Mouse (Mus musculus): ENCODE measurements around the gene Sf3b5.
A peak's percentile ranks its signal among the peaks of the same experiment; 100 is the strongest.
"Not testable (repeated sequence)": the region's sequence is repeated elsewhere in the genome, so short reads cannot be mapped to it uniquely, and the experiment has no call there.

The Sf3b5 gene

DNA sequence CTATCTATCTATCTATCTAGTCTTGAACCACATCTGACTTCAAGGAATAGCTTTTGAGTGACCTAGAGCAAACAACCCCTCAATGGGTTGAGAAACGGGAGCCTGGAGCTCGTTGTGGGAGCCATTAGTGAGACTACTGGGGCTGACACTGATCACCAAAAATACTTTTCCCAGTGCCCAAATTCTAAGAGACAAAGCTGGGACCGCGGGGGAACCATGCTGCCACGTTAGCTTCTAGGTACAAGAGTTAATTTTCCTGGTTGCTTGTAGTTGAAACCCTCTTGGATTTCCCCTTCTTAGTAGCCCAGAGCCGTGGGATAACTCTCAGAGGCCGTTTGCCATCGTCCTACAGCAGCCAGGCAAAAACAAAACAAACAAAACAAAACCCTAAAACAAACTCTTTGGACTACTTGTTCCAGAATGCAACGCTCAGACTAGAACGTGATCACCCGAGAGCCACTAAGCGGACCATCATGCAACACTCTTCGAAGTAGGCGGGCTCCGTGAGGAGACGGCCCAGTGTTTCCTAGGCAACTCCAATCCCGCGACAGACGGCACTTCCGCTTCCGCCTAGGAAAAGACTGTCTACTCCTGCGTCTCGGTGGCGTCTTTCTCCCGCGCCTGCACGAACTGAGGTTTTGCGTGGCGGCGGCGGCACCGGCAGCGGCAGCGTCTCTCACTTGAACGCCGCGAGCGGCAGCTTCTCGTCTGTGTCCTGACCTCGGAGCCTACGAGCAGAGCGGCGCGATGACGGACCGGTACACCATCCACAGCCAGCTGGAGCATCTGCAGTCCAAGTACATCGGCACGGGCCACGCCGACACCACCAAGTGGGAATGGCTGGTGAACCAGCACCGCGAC is 3.0 kb downstream of the Sf3b5 start:
- peak; percentile 93 for DNase-seq

- DNase-seq = peak; percentile 26
Observed at GRCm38 (mm10) chr10:13008737-13009121, 3.6 kb downstream of the Sf3b5 start.

- no peak for DNase-seq
Observed at GRCm38 (mm10) chr10:13014026-13014425, 8.9 kb downstream of the Sf3b5 start.

GRCm38 (mm10) chr10:13016573-13016972 is 11.4 kb downstream of the Sf3b5 start:
- DNase-seq = peak; percentile 21

DNA sequence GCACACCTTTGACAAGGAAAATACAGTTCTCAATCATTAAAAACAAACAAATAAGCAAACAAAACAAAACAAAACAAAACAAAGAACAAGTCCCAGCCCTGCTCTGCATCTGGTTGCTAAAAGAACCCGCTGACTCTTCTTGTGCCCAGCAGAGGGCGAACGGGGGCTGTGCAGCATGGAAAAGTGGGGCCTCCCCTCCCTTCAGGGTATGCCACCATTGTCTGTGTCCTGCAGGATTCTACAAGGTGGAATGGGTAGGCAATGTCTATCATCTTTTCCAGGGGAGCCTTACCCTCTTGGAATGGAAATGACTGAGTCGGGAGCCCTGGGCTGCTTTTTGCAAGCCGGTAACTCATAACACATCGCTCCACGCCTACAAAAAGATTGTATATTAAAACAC is 13.4 kb downstream of the Sf3b5 start:
- DNase-seq = peak; percentile 26

- no peak for DNase-seq
Observed at GRCm38 (mm10) chr10:13019026-13019425, 13.9 kb downstream of the Sf3b5 start.

GRCm38 (mm10) chr10:13022103-13022502 is 17.0 kb downstream of the Sf3b5 start:
- DNase-seq = no peak

DNA sequence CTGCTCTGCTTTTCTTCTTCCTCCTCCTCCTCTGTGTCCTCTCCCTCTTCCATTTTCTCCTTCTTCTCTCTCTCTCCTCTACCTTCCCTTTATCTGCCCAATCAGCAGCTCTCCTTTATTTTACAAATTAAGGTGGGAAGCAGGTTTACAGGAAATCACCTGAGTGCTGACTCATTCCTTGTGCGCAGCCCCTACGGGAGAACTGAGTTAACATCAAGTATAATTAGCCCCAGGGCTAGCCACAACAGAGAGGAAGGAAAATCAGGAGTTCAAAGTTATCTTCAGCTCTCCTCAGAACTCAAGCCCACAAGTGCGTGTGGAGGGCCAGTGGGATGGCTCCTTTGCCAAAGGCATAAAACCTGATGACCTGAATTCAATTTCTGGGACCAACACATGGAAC is 18.8 kb downstream of the Sf3b5 start:
- DNase-seq = not testable (repeated sequence)

GRCm38 (mm10) chr10:13027702-13028101 is 22.6 kb downstream of the Sf3b5 start:
- DNase-seq = no peak

DNA sequence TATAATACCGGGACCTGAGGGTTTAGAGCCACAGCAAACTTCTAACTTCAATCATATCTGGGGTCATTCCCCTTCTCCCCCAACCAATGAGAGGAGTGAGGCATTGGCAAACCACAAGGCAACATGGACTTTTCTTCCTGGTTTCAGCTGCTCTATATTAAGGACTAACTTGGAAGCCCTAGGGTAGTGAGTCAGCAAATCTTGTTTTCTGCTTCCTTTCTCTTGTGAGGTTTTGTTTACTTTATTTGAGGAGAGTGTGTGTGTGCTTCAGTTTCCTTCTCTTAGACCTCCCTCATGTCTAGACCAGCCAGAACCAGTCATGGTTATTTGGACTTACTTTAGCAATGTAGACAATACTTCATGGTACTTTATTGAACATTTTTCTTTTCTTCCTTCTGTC is 23.1 kb downstream of the Sf3b5 start:
- no peak for DNase-seq

- DNase-seq = no peak
Observed at GRCm38 (mm10) chr10:13029416-13029815, 24.3 kb downstream of the Sf3b5 start.

GRCm38 (mm10) chr10:13035270-13035669 is 30.1 kb downstream of the Sf3b5 start:
- DNase-seq = no peak

DNA sequence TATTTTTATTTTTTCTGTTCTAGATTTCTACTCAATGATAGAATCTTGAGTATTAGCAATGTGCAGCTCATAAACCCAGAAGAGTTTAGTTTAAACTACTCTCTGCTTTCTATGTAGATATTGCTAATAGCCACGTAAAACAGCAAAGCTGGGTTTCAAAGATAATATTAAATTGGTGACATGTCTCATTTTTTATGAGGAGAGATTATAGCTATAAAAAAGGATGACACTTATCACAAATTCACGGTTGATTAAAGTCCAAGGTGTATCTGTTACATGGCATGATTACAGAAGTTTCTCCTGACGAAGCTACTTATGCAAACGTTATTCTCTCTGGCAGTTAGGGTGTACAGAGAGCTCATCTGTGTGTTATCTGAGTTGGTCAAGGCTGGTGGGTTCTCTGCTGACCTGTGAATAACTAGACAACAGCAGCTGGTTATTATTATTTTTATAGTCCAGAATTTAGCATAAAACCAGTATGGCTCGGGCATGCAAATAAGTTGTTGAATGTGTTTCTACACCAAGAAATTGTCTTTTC is 34.6 kb downstream of the Sf3b5 start:
- no peak for DNase-seq

DNA sequence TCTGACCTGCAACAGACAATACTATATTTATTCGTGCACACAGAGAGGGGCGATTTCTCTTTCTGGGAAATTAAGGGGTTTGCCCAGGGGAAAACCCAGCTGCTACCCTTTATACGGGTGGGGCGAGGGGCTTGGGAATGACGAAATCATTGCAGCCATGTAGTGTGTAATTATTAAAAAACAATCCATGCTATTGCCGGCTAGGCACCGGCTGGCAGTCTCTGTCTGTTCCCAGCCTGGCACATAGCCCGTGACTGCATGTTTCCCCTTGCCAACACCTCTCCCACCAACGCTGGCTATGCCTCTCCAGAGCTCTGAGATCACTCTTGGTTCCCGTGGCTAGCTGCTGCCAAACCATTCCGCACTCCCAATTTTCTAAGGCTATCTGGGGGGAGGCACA is 39.5 kb downstream of the Sf3b5 start:
- DNase-seq = no peak

DNA sequence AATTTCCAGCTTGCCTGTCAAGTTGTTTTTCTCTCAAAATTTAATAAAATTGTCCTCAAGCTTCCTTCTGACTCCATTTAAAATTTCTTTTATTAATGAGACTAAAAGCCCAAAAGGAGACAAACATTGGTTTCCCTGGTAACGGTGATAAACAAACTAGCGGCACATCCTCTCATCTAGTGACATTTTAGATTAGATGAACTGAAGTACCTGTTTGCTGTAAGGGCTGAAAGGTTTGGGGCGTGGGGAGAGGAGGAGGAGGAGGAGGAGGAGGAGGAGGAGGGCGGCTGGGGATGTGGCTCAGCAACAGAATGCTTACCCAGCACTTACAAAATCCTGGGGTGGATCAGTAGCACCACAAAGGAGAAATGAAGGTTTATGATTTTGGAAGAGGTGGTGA is 42.7 kb downstream of the Sf3b5 start:
- DNase-seq = no peak

GRCm38 (mm10) chr10:13056863-13057381 is 51.8 kb downstream of the Sf3b5 start:
- no peak for DNase-seq
